Mouse (Mus musculus): ENCODE data around the gene Luzp1. TPM values are rescaled to one million over a fixed set of nuclear protein-coding genes. Genes with fewer than 3 reads are reported as not detected.

Gene Luzp1
- polyA plus RNA-seq, 1 experiment from 2014 or later: 79.1 TPM

DNA sequence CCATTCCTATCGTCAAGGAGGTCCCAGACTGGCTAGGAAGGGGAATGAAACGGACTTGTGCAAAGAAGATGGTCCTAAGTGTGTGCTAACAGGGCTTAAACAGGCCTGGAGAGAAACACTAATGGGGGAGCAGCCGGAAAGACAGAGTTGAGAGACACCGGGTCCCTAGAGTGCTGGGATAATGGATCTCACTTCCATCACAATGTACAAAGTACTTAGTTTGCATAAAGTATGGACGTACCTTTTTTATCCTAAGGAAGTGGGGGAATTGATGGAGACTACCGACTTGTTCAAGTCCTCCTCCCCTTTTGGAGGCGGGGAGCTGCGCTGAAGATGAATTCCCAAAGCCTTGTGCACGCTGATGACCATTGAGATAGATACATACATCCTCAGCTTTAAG lies 6.1 kb upstream of the Luzp1 start:
- peaks cover 51% of the 10 kb centered on the region for H3K27me3 ChIP-seq
- no peak overlapping the region for H3K9ac ChIP-seq (replicated peaks)
- H3K4me2 ChIP-seq (replicated peaks): peak overlapping the region; percentile 97
- H3K36me3 ChIP-seq: no peaks in the 10 kb centered on the region
- H3K4me1 ChIP-seq (replicated peaks): peaks cover 23% of the 10 kb centered on the region
- no peak for ATAC-seq
- peak overlapping the region; percentile 64 for H3K4me3 ChIP-seq (replicated peaks)
- H3K27ac ChIP-seq: no peak overlapping the region
- WGBS: 14% methylated on average over 9 of the region's 9 CpGs
- no peaks in the 10 kb centered on the region for H3K9me3 ChIP-seq

DNA sequence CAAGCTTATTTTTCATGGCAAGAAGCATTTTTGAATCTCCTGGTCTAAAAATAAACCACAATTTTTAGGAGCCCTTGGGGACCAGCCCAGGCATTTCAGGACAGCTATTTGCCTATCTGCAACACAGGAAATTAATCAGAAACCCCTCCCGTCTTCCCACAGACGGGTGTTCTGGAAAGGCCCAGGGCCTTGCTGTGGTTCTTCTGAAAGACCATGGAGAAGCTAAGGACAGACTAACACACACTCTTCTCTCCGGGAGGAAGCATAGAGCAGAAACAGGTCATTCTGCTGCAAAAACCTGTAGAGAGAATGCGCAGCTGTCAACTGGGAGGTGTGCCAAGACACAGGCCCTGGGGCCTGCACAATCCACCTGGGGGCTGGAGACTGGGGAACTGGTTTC lies 3.3 kb upstream of the Luzp1 start:
- no peaks in the 10 kb centered on the region for H3K36me3 ChIP-seq
- ATAC-seq: no peak
- no peaks in the 10 kb centered on the region for H3K9me3 ChIP-seq
- H3K4me1 ChIP-seq (replicated peaks): peaks cover 30% of the 10 kb centered on the region
- H3K9ac ChIP-seq (replicated peaks): no peak overlapping the region
- peaks cover 36% of the 10 kb centered on the region for H3K27me3 ChIP-seq
- H3K4me3 ChIP-seq (replicated peaks): no peak overlapping the region
- H3K4me2 ChIP-seq (replicated peaks): no peak overlapping the region
- 78% methylated on average over 4 of the region's 4 CpGs for WGBS
- no peak overlapping the region for H3K27ac ChIP-seq

DNA sequence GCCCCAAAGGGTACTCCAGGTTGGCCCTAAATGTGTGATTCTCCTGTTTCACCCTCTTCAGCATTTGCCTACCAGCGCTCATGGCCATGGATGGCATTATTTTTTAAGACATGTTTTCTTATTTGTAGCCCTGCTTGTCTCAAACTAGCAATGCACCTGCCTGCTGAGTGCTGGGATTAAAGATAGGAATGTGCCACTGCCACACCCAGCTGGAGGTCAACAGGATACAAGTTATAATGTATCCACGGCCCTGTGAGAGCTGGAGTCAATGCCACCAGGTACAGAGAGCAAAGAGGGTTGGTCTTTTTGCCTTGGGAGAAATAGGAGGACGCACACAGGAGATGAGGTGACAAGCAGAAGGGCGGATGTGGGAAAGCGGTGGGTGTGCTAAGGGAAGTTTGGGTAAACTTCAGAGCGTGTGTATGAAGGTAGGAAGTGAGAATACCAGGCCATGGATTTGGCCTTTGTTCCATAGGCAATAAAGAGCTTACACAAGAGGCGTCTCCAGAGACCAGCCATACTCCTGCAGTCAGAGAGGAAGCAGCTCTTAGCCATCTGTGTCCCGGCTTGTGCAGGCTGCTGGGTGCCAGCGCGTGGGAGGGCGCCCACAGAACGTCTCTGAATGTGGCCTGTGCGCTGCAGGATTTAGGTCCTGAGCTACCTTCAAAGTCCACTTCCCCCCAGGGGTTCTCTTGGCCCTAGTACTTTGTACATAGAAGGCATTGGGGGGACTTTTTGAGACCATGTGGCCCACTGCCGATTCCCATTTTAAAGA lies 821 bp upstream of the Luzp1 start:
- ATAC-seq: peak; percentile 25; the same call in 1 of the 2 replicates
- Histone ChIP-seq H3K9ac (replicated peaks) (no peak overlapping the region), H3K27ac (no peak overlapping the region), H3K4me3 (replicated peaks) (peak overlapping the region; percentile 94; the same call in 1 of the 2 replicates), H3K36me3 (no peaks in the 10 kb centered on the region), H3K4me1 (replicated peaks) (peaks cover 23% of the 10 kb centered on the region), H3K27me3 (peaks cover 19% of the 10 kb centered on the region), H3K9me3 (no peaks in the 10 kb centered on the region), H3K4me2 (replicated peaks) (peak overlapping the region; percentile 71)
- WGBS: 77% methylated on average over 14 of the region's 14 CpGs

DNA sequence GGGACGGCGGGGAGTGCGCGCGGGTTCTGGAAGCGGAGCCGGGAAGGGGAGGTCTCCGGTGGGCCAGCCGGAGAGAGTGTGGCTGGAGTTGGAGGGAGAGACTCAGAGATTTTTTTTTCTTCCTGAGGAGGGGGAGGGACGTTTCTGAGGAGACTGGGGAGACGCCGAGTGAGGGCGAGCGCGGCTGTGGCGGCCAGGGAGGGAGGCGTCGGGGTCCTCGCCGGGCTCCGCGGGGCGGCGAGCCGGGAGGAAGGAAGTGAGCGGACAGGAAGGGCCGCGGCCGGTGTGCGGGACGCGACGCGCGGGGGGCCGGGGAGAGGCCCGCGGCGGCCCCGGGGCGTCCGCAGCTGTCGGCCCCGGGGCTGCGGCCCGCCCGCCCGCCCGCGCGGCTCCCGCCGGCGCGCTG lies 383 bp downstream of the Luzp1 start:
- Histone ChIP-seq H3K36me3 (no peaks in the 10 kb centered on the region), H3K9me3 (no peaks in the 10 kb centered on the region), H3K9ac (replicated peaks) (peak overlapping the region; percentile 90), H3K4me2 (replicated peaks) (peak overlapping the region; percentile 71), H3K27me3 (peaks cover 7% of the 10 kb centered on the region; the same call in 1 of the 2 replicates), H3K27ac (peak overlapping the region; percentile 96), H3K4me3 (replicated peaks) (peak overlapping the region; percentile 94), H3K4me1 (replicated peaks) (peaks cover 23% of the 10 kb centered on the region)
- WGBS: under 1% methylated on average over 37 of the region's 55 CpGs
- ATAC-seq: peak; percentile 85

DNA sequence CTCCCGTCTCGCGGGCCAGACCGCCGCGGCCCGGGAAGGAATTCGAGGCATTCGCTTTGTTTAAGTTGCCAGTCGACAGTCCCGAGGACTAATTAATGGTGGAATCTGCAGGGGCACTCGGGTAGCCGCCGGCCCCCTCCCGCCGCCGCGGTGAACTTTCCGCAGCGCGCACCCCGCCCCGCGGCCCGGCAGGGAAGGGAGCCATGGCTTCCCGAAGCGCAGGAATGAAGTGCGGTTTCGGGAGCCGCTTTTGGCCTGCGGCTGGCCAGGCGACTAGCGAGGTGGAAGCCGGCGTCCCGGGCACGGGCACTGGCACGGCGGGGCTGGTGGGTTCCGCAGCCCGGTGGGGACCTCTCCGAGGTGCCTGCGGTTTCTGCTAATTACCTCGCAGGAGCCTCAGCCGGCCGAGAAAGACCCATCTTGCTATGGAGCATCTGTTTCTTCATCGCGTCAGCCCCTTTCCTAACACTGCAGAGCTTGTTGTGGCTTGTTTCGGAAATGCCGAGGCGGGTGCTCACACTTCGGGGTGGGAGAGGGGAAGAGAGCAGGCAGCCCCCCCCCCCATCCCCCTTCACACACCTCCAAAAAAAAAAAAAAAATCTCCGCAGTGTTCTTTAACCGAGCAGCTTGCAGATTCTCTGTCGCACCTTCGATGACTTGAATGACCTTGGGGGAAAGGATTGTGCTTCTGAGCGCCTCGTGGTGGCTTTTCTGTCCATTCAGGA lies 948 bp downstream of the Luzp1 start:
- H3K4me3 ChIP-seq (replicated peaks): peak overlapping the region; percentile 94
- H3K36me3 ChIP-seq: no peaks in the 10 kb centered on the region
- 0 out of 2 replicates have a peak, but pooled peaks cover 3% of the 10 kb centered on the region for H3K27me3 ChIP-seq
- under 1% methylated on average over 56 of the region's 58 CpGs for WGBS
- H3K27ac ChIP-seq: peak overlapping the region; percentile 96
- H3K9ac ChIP-seq (replicated peaks): peak overlapping the region; percentile 90
- no peaks in the 10 kb centered on the region for H3K9me3 ChIP-seq
- peak; percentile 49 for ATAC-seq
- H3K4me2 ChIP-seq (replicated peaks): peak overlapping the region; percentile 71
- H3K4me1 ChIP-seq (replicated peaks): peaks cover 23% of the 10 kb centered on the region

DNA sequence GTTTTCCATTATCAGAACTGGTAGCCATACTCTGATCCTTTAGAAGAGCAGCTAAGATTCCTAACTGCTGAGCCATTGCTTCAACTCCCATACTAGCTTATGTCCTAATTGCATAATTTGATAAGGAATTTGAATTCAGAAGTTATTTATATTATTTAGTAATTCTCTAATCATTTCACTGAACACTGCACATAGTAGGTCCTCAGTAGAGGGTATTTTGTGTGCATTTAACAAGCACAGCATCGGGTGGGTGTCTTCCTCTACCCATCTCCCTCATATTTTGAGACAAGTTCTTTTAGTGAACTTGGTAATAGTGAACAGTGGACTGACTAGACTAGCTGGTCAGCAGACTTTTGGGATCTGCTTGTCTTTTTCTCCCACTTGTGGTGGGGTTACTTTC lies 7.1 kb downstream of the Luzp1 start:
- Histone ChIP-seq H3K9ac (replicated peaks) (no peak overlapping the region), H3K36me3 (no peaks in the 10 kb centered on the region), H3K9me3 (no peaks in the 10 kb centered on the region), H3K4me3 (replicated peaks) (no peak overlapping the region), H3K4me2 (replicated peaks) (no peak overlapping the region), H3K4me1 (replicated peaks) (peaks cover 10% of the 10 kb centered on the region), H3K27me3 (no peaks in the 10 kb centered on the region), H3K27ac (no peak overlapping the region)
- 95% methylated on average over 1 of the region's 1 CpGs for WGBS
- ATAC-seq: no peak

DNA sequence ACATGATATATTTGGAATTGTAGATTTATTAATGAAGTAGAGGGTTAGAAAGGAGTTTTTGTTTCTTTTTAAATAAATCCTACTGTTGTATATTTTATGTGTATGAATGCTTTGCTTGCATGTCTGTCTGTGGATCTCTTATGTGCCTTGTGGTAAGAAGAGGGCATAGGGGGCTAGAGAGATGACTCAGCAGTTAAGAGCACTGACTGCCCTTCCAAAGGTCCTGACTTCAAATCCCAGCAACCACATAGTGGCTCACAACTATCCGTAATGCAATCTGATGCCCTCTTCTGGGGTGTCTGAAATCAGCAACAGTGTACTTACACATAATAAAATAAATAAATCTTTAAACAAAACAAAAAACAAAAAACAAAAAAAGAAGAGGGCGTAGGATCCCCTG lies 17.0 kb downstream of the Luzp1 start:
- no peak overlapping the region for H3K4me3 ChIP-seq (replicated peaks)
- H3K4me1 ChIP-seq (replicated peaks): no peaks in the 10 kb centered on the region
- H3K27me3 ChIP-seq: no peaks in the 10 kb centered on the region
- no peak overlapping the region for H3K9ac ChIP-seq (replicated peaks)
- H3K4me2 ChIP-seq (replicated peaks): no peak overlapping the region
- no peaks in the 10 kb centered on the region for H3K9me3 ChIP-seq
- WGBS: 92% methylated on average over 2 of the region's 2 CpGs
- no peak overlapping the region for H3K27ac ChIP-seq
- H3K36me3 ChIP-seq: no peaks in the 10 kb centered on the region
- ATAC-seq: no peak

DNA sequence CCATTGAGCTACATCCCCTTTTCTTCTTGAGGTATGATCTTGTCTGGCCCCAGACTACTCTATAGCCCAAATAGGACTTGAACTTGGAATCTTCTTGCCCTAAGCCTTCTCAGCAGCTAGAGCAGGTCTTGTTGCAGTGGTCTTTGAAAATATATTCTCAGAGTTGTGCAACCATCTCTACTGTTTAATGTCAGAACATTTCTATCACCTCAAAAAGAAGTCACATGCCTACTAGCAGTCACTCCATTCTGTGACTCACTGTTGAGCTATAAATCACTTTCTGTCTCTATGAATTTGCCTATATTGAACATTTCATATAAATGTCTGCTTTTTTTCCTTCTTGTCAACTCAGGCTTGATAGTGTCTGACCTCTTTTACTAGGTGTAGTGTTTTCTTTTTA lies 26.4 kb downstream of the Luzp1 start:
- H3K9ac ChIP-seq (replicated peaks): no peak overlapping the region
- H3K9me3 ChIP-seq: no peaks in the 10 kb centered on the region
- H3K27ac ChIP-seq: no peak overlapping the region
- H3K36me3 ChIP-seq: no peaks in the 10 kb centered on the region
- no peak overlapping the region for H3K4me2 ChIP-seq (replicated peaks)
- ATAC-seq: no peak
- no peaks in the 10 kb centered on the region for H3K27me3 ChIP-seq
- H3K4me3 ChIP-seq (replicated peaks): no peak overlapping the region
- H3K4me1 ChIP-seq (replicated peaks): no peaks in the 10 kb centered on the region

DNA sequence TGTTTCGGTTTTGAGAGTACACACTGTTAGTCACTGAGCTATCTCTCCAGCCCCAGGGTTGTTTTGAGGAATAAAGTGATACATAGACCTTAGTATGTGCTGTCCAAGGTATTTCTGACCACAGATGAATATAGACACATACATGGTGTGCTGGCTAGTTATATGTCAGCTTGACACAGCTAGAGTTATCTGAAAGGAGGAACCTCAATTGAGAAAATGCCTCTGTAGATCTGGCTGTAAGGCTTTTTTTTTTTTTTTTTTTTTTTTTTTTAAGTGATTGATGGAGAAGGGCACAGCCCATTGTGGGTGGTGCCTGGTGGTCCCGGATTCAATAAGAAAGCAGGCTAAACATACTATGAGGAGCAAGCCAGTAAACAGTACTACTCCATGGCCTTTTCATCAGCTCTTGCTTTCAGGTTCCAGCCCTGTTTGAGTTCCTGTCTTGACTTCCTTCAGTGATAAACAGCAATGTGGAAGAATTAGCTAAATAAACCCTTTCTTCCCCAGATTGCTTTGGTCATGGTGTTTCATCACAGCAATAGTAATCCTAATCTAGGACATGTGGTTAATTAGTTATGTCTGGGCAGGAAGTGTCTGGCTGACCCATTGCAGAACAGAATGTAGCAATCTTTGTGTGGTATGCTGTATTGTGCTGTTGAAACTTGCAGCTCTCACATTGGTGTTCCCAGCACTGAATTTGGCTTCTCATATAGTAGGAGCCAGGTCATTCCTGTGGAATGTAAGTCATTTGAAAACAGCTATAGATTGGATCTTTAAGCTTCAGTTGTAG lies 36.1 kb downstream of the Luzp1 start:
- WGBS: 71% methylated on average over 2 of the region's 2 CpGs
- Histone ChIP-seq H3K4me1 (replicated peaks) (0 out of 2 replicates have a peak, but pooled peaks cover 8% of the 10 kb centered on the region), H3K4me3 (replicated peaks) (no peak overlapping the region), H3K9me3 (no peaks in the 10 kb centered on the region), H3K27ac (no peak overlapping the region), H3K4me2 (replicated peaks) (no peak overlapping the region), H3K27me3 (no peaks in the 10 kb centered on the region), H3K36me3 (no peaks in the 10 kb centered on the region), H3K9ac (replicated peaks) (no peak overlapping the region)
- ATAC-seq: no peak

DNA sequence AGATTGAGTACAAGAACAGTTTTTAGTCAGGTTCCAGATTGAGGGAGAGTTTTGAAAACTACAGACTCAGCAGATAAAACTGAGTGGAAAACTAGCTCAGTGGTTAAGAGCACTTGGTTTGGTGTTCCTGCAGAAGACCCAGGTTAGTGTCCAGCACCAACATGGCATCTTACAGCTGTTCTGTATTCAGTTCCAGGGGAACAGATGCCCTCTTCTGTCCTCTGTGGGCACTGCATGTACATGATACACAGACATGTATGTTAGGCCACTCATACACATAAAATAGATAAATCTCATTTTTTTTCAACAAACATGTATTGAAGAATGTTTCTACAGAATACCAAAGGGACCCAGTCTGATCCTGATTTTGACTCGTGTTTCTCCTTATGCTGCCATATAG lies 40.3 kb downstream of the Luzp1 start:
- H3K27ac ChIP-seq: no peak overlapping the region
- no peaks in the 10 kb centered on the region for H3K36me3 ChIP-seq
- no peaks in the 10 kb centered on the region for H3K9me3 ChIP-seq
- H3K4me3 ChIP-seq (replicated peaks): no peak overlapping the region
- 83% methylated on average over 1 of the region's 1 CpGs for whole genome bisulfite sequencing
- no peak overlapping the region for H3K4me2 ChIP-seq (replicated peaks)
- no peaks in the 10 kb centered on the region for H3K27me3 ChIP-seq
- H3K9ac ChIP-seq (replicated peaks): no peak overlapping the region
- no peak for ATAC-seq
- H3K4me1 ChIP-seq (replicated peaks): peaks cover 7% of the 10 kb centered on the region; the same call in 1 of the 2 replicates

DNA sequence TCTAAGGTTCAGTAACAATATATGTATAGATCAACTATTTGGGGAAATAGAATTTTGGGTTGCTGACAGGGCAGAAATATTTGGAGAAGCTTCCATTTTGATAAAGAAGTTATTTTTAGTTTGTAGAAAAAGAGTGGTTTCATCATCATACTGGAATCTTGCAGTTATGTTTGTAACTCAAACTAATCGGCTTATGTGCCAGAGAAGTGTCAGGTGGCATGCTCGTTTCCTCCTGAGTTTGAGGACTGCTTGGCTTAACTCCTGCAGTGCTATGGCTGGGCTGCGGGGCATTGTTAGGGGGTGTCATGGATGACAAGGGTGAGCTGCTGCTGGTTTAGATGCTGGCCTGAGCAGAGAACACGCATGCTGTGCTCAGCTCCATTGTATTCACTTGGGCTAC lies 42.1 kb downstream of the Luzp1 start:
- no peak for ATAC-seq
- WGBS: 56% methylated on average over 4 of the region's 4 CpGs
- no peaks in the 10 kb centered on the region for H3K27me3 ChIP-seq

DNA sequence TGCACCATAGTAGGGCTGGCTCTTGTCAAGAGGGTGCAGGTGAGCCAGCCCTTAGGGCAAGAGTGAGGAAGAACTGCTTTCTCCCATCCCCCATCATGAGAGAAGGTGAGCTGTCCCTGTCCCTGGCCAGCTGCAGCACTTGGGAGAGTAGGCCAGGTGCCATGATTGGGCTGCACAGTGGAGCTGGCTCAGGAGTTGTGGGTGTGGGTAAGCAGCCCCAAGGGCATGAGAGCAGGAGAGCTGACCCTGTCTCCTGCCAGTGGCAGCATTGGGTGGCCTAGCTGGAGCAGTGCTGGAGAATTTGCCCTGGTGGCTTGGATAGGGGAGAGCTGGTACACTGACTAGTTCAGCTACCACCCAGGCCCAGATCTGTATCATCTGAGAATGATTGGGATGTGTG lies 43.3 kb downstream of the Luzp1 start:
- Histone ChIP-seq H3K27me3 (no peaks in the 10 kb centered on the region), H3K4me1 (replicated peaks) (peaks cover 11% of the 10 kb centered on the region; the same call in 1 of the 2 replicates), H3K36me3 (no peaks in the 10 kb centered on the region), H3K4me2 (replicated peaks) (no peak overlapping the region), H3K4me3 (replicated peaks) (no peak overlapping the region), H3K9ac (replicated peaks) (no peak overlapping the region), H3K9me3 (no peaks in the 10 kb centered on the region), H3K27ac (no peak overlapping the region)
- ATAC-seq: no peak

More for the DNA sequence above, 42.1 kb downstream of the Luzp1 start:
- no peak overlapping the region for H3K9ac ChIP-seq (replicated peaks)
- H3K36me3 ChIP-seq: no peaks in the 10 kb centered on the region
- no peak overlapping the region for H3K4me2 ChIP-seq (replicated peaks)
- H3K4me1 ChIP-seq (replicated peaks): peaks cover 11% of the 10 kb centered on the region; the same call in 1 of the 2 replicates
- H3K4me3 ChIP-seq (replicated peaks): no peak overlapping the region
- no peaks in the 10 kb centered on the region for H3K9me3 ChIP-seq
- H3K27ac ChIP-seq: no peak overlapping the region

Measured in midbrain, embryonic 13.5 days (tissue).